Mouse (Mus musculus): Measurements from ENCODE around the gene Sema3g.
A peak's percentile ranks its signal among the peaks of the same experiment; 100 is the strongest.

Sema3g gene

DNA sequence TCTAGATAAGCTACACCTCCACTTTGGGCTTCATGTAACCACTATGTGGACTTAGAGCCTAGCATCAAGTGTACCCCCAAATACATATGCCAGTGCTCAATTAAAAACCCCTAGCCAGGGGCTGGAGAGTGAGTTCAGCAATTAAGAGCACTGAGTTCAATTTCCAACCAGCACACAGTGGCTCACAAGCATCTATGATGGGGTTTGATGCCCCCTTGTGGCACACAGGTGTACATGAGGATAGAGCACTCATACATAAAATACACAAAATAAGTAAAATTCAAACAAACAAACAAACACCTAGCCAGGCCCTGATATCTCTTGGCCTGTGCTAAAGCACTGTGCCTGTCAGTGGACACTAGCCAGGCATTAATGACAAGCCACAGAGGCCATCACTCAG, 21.7 kb upstream of the Sema3g start:
- peak; percentile 24 for DNase-seq (ENCODE audit: extremely low read depth, low read depth)

DNA sequence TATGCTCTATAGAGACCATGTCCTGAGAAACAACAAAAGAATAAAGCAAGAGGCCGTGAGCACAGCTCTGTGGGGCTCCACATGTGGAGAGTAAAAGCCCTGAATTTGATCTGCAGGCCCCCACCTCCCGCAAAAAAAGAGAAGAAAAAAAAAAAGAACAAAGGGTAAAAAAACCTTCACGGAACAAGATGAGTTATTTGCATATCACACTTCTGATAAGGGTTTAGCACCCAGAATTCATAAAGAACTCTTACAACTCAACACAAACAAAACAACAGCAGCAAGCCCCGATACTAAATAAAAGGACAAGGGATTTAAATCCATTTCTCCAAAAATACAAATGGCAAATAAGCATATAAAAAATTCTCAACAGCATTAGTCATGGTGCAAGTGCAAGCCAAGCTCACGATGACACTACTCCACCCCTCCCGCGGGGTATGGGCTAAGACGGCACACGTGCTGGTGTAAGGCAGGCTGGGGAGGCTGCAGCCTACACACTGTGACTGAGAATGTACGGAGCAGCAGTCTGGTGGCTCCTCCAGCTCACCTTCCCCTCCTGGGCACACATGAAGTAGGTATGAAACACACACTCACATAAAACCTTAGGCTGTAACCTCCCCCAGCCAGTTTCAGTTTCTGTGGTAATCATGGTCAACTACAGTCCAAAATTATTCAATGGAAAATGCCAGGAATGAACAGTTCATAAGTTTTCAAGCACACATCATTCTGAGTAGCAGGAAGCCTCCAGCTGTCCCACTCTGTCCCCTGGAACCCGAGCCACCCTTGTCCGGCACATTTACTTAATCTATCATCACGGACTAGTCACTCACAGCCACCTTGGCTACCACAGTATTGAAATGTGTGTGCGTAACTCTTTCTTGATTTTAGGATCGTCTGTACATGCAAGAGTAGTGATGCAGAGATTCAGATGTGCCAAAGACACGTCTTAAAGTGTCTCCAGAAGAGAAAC, 19.8 kb upstream of the Sema3g start:
- no peak for DNase-seq (ENCODE audit: extremely low read depth, low read depth)

GRCm38 (mm10) chr14:31199599-31199998, 18.1 kb upstream of the Sema3g start:
- no peak for DNase-seq (ENCODE audit: extremely low read depth, low read depth)

DNA sequence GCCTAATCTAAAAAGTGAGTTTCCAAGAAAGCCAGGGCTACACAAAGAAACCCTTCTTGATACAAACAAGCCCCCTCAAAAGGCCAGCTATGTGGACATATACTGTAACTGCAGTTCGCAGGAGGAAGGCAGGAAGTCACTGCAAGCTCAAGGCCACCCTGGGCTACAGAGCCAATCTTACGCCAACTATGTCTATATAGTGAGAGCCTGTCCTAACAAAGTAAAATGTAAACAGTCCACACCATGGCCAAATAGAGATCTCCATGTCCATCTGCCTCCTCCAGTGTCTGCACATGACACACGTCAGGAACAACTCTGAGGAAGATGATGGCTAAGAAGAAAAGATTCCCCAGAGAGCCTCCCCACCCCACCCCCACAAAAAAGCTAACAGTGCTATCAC, 17.6 kb upstream of the Sema3g start:
- DNase-seq (ENCODE audit: extremely low read depth, low read depth): no peak

GRCm38 (mm10) chr14:31204844-31205243, 12.8 kb upstream of the Sema3g start:
- DNase-seq (ENCODE audit: extremely low read depth, low read depth): peak; percentile 33

DNA sequence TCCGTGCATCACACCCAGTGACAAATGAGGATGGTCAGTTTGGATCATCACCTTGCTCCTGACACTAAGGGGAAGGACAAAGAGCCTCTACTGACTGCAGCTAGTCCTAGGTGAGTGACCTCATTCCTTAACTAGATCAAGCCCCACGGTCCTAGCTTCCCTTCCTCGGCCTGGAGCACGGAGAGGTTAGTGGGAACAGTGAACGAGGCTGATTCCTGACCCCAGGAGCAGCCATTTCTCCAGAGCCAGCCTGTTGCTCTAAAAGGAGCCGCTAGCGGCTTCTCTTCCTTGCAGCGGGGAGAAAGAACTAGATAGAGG, 12.5 kb upstream of the Sema3g start:
- DNase-seq (ENCODE audit: extremely low read depth, low read depth): peak; percentile 17

DNA sequence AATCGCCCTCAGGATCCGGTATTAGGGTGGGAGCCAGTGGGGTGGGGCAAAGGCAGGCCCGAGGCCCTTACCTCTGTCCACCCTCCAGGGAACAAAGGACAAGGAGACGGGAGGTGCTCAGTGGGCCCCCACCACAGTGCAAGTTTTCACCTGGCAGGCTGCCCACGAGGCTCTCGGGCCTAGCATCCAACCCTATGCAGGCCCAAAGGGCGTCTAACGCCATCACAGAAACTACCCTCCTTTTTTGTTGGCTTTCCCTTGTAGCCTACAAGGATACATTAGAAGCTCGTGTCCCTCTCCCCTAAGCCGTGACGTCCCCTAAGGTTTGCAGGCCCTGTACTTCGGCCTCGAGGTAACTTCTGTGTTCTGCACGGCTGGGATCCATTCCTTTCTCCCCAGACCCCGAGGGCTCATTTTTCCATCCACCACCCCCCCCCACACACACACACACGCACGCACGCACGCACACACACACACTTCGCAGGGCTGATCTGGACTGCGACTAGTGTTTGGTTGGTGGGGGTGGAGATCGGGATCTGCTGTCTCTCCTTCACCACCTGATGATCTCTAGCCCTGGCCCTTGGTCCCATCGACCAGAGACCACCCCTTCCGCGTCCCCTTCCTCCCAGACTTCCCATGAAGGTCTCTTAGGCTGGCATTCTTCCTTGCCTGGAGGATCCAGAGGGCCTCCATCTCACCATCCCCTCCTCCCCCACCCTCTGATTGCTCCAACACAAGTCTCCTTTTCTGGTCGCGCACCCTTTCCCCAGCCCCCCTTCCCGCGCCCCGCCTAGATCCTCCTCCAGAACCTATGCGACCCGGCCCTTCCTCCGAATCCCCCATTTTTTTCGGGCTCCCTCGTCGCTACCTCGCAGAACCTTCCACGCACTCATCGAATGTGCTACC, 11.8 kb upstream of the Sema3g start:
- peak; percentile 17 for DNase-seq (ENCODE audit: extremely low read depth, low read depth)

DNA sequence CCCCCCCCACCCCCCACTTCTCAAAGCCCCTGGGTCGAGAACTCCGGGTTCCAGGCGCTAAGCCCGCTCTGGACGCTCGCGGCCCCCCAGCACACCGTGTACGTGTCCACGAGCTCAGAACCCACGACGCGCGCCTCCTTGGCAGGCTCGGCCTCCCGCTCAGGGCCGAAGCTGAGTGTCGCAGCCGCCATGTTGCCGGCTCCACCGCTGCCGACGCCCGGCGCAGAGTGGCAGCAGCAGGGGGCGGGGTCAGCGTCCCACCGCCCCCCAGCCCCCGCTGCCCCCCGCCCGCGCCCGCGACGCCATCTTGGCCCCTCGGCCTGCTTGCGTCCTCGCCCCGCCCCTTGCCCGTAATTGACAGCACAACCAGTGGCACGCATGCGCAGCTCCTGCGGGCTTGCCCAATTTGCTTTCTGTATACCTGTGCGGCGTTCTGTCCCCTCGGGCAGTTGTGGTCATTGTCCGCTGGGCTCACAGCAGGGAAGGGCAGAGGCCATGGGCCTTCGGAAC, 11.1 kb upstream of the Sema3g start:
- peak; percentile 67 for DNase-seq (ENCODE audit: extremely low read depth, low read depth)

GRCm38 (mm10) chr14:31207070-31207830, 10.4 kb upstream of the Sema3g start:
- no peak for DNase-seq (ENCODE audit: extremely low read depth, low read depth)

DNA sequence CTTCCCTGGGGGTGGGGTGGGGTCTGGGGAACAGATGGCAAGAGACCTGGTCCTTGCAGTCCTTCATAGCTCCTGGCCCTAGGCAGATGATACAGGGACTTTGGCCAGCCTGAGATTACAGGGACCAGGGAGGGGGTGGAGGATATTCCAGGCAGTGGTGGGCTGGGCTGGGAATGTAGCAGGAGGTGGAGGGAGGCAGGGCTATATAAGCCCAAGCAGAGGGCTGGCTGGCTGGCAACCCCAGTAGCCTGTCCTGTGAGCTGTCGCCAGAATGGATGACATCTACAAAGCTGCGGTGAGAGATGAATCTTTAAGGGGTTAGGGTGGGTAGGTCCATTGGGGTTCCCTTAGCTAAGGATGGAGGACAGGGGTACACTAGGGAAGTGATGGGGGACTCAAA, 9.6 kb upstream of the Sema3g start, which contains the start of gene Tnnc1:
Tnnc1 (plus strand) TSS at position 229 of the 400 bp plus-strand sequence.
- DNase-seq (ENCODE audit: extremely low read depth, low read depth): no peak

- DNase-seq (ENCODE audit: extremely low read depth, low read depth): no peak
Measured at GRCm38 (mm10) chr14:31209133-31209557, 8.5 kb upstream of the Sema3g start.

DNA sequence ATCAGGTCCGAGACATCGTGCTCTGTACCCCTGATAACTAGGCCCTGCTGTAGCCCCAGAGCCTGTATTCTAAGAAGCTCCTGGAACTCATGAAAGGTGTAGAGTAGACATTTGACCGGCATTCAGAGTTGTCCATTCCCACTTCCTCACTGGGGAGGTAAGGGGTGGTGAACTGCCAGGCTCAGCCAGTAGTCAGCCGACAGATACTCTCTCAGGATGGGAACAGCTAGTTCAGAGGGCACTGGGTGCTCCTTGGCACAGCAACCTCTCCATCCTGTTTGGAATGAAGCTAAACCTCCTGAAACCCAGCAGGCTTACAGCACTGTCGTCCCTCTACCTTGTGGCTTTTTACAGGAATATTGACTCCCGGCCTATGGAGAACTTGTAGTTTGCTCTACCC, 5.8 kb upstream of the Sema3g start:
- DNase-seq (ENCODE audit: extremely low read depth, low read depth): no peak

DNA sequence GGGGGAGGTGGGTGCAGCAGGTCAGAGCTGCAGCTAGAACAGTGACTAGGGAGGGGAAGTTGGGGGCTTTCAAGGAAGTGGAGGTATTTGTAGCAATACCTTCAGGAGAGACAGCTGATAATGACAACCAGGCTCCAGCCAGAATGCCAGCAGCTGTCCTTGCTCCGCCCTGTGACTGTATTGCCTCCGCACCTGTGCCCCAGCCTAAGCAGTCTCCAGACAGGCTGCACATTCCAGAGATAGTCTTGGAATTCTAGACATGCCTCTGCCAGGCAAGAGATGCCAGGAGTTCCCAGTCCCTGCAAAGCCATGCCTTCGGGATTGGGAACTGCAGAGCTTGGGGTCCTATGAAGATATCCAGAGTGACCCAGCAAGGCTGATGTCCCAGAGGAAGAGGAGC, 5.2 kb upstream of the Sema3g start:
- no peak for DNase-seq (ENCODE audit: extremely low read depth, low read depth)

- DNase-seq (ENCODE audit: extremely low read depth, low read depth): no peak
Measured at GRCm38 (mm10) chr14:31213868-31214267, 3.8 kb upstream of the Sema3g start.

DNA sequence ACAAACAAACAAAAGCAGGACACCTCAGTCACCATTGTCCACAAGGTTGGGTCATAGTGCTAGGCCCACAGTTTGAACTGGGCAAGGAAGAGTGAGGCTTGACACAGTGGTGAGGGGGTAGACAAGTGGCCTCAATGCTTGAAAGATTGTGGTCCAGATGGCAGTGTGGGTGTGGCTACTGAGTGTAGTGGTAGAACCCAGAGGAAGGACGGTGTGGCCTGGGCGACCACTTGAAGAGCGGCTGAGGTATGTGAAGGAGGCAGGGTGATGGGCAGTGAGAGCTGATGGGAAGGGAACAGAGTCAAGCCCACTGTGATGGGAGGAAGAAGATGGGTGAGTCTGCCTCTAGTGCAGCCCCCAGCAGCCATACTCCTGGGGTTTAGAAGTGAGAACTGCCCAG, 3.0 kb upstream of the Sema3g start:
- no peak for DNase-seq (ENCODE audit: extremely low read depth, low read depth)

GRCm38 (mm10) chr14:31215157-31216002, 2.3 kb upstream of the Sema3g start:
- DNase-seq (ENCODE audit: extremely low read depth, low read depth): no peak

DNA sequence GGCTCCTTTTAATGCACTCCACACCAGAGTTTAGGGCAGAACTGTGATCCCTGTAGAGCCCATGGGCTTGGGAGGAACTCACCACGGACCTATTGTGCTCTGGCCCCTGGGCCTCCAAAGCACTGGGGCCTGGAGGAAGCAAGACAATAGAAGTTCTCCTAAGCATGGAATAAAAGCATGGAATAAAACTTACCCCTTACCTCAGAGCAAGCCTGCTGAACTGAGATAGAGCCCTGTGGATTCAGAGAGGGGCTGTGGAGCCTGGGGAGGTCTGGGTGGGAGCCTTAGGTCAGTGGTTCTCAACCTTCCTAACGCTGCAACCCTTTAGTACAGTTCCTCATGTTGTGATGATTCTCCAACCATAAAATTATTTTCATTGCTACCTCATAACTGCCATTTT, 814 bp upstream of the Sema3g start, which contains the start of gene Nisch:
Nisch (minus strand) TSS at position 101 of the 400 bp plus-strand sequence.
- DNase-seq (ENCODE audit: extremely low read depth, low read depth): no peak

DNA sequence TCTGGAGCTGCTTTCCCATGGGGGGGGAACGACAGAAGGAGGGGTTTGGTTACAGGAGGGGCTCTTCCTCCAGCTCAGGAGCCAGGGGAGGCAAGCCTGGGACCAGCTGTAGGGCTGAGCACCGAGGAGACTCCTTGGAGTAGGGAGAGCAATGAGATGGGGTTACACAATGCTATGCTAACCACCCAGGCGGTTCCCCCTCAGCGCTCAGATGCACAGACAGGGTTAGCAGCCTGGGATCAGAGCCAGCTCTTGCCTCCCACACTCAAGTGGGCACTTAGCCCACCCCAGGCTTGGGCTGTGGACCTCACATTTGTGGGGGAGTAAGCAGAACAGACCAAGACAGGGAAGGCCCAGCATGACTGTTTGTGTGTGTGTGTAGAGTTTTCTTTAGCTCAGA, 9.3 kb downstream of the Sema3g start:
- no peak for DNase-seq (ENCODE audit: extremely low read depth, low read depth)

DNA sequence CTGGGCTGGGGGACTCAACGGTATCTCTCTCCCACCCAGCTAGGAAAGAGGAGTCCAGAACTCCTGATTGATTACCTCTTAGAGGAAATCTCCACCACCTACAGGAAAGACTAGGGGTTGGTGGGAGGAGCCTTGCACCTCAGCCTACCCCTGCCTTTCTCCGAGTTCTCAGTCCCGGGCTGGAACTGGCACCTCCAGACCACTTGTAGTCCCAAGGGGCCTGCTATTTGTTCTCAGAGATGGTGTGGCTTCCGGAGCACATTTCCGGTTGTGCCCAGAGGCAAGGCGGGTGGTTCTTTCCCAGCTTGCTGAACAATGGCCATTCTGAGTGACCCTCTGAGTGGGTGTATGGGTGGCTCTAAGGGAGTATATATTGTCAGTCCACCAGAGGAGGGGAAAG, 10.6 kb downstream of the Sema3g start:
- no peak for DNase-seq (ENCODE audit: extremely low read depth, low read depth)

DNA sequence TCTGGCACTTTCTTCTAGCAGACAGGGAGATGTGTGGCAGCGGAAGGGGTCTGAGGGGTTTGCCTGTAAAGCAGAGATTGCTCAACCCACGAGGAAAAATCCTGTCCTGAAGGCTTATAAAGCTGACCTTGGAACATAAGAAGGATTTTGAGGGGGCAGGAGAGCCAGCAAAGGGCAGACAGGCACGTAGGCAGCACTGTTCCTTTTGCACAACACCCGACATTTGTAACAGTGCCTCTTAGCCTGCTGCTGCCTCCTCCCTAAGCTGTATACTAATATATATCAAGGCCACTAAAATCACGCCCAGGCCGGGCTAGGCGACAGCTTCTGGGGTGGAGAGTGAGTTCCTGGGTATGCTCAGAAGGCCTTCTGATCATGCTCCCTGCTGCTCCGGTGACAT, 12.8 kb downstream of the Sema3g start:
- DNase-seq (ENCODE audit: extremely low read depth, low read depth): no peak
